Mouse (Mus musculus): ENCODE results near the gene Zfp597. TPM values are rescaled to one million over a fixed set of nuclear protein-coding genes. Genes with fewer than 3 reads are reported as not detected.
A peak's percentile ranks its signal among the peaks of the same experiment; 100 is the strongest.

Gene Zfp597
- polyA plus RNA-seq, 1 experiment from 2014 or later = 5.4 TPM

DNA sequence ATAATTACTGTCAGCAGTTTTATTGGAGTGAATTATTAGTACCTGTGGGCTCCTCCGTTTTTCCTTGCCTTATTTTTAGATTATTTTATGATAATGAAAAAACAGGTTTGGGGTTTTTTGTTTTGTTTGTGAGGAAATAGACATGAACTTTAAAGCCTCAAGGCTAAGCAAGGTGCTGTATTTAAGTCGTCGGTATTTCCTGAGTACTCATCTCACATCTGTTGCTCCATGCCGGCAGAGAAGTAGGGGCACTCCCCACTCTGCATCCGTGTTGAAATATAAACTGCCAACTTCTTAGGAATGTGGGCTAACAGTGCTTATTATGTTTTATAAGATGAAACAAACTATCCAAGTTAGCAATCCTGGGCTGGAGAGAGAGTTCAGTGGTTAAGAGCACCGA lies 11.7 kb upstream of the Zfp597 start:
- H3K36me3 ChIP-seq = peaks cover 51% of the 10 kb centered on the region
- H3K27ac ChIP-seq = no peak overlapping the region
- no peaks in the 10 kb centered on the region for H3K27me3 ChIP-seq
- no peak overlapping the region for H3K4me3 ChIP-seq (replicated peaks)
- no peak overlapping the region for H3K9ac ChIP-seq
- H3K9me3 ChIP-seq (replicated peaks) = no peaks in the 10 kb centered on the region
- ATAC-seq (replicated peaks; ENCODE audit: low FRiP score) = no peak
- H3K4me2 ChIP-seq = no peak overlapping the region
- WGBS = 77% methylated on average over 6 of the region's 6 CpGs
- 0 out of 2 replicates have a peak, but pooled peaks cover 5% of the 10 kb centered on the region for H3K4me1 ChIP-seq

DNA sequence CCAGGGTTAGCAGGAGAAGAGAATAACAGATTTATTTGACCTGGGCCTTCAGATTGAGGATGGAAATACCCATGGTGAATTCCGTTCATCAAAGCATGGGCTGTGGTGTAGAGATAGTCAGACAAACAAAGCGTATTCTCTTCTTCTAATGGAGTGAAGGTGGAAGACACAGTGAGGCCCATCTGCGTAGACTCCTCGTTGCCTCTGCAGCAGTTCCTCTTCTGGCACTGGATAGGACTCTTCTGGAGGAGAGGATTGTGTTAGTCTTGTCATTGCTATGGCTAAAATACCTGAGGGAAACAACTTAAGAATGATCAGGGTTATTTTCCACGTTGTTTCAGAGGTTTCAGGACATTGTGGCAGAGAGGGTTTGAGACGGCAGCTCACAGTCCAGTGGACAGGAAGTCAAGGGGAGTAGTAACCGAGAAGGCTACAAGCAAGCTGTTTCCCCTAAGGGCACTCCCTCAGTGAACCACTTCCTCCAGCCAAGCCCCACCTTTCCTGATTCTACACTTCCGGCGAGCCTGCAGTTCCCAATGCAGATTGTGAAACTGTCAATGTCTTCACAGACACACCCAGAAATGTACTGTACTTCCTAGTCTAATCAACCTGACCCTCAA lies 10.9 kb upstream of the Zfp597 start:
- WGBS = 66% methylated on average over 9 of the region's 9 CpGs
- Histone ChIP-seq H3K9ac (no peak overlapping the region), H3K27ac (peak overlapping the region; percentile 49), H3K9me3 (replicated peaks) (no peaks in the 10 kb centered on the region), H3K27me3 (no peaks in the 10 kb centered on the region), H3K4me1 (0 out of 2 replicates have a peak, but pooled peaks cover 5% of the 10 kb centered on the region), H3K4me3 (replicated peaks) (no peak overlapping the region), H3K4me2 (no peak overlapping the region), H3K36me3 (peaks cover 43% of the 10 kb centered on the region)
- ATAC-seq (replicated peaks; ENCODE audit: low FRiP score) = no peak; the same call in 1 of the 2 replicates

DNA sequence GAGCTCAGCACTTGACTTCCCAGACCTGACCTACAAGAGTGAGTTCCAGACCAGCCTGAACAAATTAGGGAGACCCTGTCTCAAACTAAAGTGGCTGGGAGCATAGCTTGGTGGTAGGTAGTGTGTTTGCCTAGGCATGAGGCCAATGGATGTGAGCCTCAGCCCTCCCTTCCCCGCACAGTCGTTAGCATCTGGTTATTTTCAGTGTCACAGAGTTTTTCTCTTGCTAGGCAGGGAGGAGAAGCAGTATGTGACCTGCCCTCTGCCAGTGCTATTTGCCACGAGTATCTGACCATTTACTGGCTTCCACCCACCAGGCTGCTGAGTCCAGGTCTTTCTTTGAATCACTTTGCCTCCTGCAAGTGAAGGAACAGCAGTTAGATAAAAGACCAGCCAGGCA lies 9.4 kb upstream of the Zfp597 start:
- H3K36me3 ChIP-seq = peaks cover 28% of the 10 kb centered on the region
- no peaks in the 10 kb centered on the region for H3K27me3 ChIP-seq
- 0 out of 2 replicates have a peak, but pooled peaks cover 5% of the 10 kb centered on the region for H3K4me1 ChIP-seq
- ATAC-seq (replicated peaks; ENCODE audit: low FRiP score) = no peak
- no peak overlapping the region for H3K4me2 ChIP-seq
- H3K9me3 ChIP-seq (replicated peaks) = no peaks in the 10 kb centered on the region
- H3K27ac ChIP-seq = no peak overlapping the region
- WGBS = 49% methylated on average over 3 of the region's 3 CpGs
- H3K9ac ChIP-seq = no peak overlapping the region
- H3K4me3 ChIP-seq (replicated peaks) = no peak overlapping the region

DNA sequence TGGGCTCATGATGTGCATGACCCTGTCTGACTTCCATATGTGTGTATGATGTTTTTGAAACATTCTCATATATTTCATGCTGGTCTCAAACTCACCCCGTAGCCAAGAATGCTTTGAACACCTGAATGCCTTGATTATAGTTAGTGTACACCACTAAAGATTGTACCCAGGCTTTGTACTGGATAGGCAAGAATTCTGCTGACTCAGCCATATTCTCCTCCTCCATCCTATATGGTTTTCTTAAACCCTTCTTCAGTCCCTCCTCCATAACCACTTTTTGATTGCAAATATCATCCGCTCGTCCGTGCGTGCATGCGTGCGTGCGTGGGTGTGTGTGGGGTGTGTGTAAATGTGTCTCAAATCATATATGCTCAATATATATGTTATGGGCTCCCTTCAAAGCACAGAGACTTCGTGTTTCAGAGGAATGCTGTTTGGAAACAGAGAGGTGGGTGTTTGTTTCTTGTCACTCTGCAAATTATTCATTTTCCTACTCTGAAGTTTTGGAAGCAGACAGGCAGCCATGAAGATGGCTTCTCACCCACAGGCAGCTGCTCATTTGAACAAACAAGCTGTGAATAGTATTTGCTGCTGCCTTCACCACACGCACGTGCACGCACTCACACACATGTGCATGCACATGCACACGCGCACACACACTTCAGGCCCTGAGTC lies 7.4 kb upstream of the Zfp597 start:
- no peak overlapping the region for H3K4me3 ChIP-seq (replicated peaks)
- peaks cover 9% of the 10 kb centered on the region; the same call in 1 of the 2 replicates for H3K36me3 ChIP-seq
- H3K9ac ChIP-seq = no peak overlapping the region
- no peak overlapping the region for H3K27ac ChIP-seq
- ATAC-seq (replicated peaks; ENCODE audit: low FRiP score) = no peak
- no peaks in the 10 kb centered on the region for H3K27me3 ChIP-seq
- WGBS = 89% methylated on average over 14 of the region's 14 CpGs
- no peak overlapping the region for H3K4me2 ChIP-seq
- 0 out of 2 replicates have a peak, but pooled peaks cover 5% of the 10 kb centered on the region for H3K4me1 ChIP-seq
- no peaks in the 10 kb centered on the region for H3K9me3 ChIP-seq (replicated peaks)

DNA sequence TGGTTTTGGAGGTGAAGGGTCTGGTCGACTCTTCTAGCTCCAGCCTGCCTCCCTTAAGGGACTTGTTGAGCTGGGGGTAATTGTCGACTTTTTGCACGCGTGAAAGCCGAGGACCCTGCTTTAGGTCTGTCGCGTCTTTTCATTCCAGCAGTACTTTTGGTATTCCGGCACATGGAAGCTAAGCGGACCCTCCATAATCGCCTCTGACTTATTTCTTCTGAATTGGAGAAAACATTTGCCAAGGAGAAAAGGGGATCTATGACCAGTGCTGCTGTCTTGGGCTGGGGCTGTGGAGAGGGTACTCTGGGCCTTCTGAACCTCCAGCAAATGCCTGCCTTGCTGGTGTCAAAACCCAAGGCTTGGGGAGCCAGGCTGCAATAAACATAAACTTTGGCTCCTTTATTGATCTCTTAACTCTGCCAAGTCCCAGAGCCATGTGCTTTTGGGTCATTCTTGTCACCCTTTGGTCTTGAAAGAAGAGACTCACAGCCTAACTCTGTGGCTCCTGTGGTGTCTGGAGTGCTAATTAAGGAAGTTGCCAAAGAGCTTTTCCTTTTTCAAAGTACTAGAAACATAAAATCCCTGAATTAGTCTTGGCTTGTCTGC lies 807 bp upstream of the Zfp597 start:
- peak overlapping the region; percentile 89 for H3K4me3 ChIP-seq (replicated peaks)
- H3K4me1 ChIP-seq = peaks cover 12% of the 10 kb centered on the region
- H3K9ac ChIP-seq = peak overlapping the region; percentile 86
- no peak; the same call in 1 of the 2 replicates for ATAC-seq (replicated peaks; ENCODE audit: low FRiP score)
- peaks cover 8% of the 10 kb centered on the region; the same call in 1 of the 2 replicates for H3K36me3 ChIP-seq
- peak overlapping the region; percentile 97 for H3K27ac ChIP-seq
- H3K27me3 ChIP-seq = no peaks in the 10 kb centered on the region
- no peaks in the 10 kb centered on the region for H3K9me3 ChIP-seq (replicated peaks)
- H3K4me2 ChIP-seq = peak overlapping the region; percentile 68
- 4% methylated on average over 10 of the region's 10 CpGs for WGBS

DNA sequence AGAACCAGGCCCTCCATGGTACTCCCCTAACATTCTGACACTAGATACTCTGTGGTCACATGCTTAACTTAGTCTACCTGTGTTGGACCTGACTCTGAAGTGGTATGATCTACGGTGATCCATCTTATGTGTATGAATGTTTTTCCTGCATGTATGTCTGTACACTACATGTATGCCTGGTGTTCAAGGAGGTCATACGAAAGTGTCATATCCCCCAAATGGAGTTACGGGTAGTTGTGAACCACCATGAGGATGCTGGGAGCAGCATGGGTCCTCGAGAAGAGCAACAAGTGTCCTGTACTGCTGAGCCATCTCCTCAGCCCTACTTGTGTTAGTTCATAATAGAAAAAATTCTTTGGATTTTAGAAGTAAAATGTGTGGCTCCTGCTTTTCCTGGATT lies 8.0 kb downstream of the Zfp597 start:
- WGBS = 95% methylated on average over 4 of the region's 4 CpGs
- Histone ChIP-seq H3K4me3 (replicated peaks) (no peak overlapping the region), H3K9me3 (replicated peaks) (no peaks in the 10 kb centered on the region), H3K27me3 (no peaks in the 10 kb centered on the region), H3K36me3 (peaks cover 13% of the 10 kb centered on the region), H3K9ac (no peak overlapping the region), H3K4me1 (peaks cover 16% of the 10 kb centered on the region), H3K27ac (no peak overlapping the region), H3K4me2 (no peak overlapping the region)
- no peak for ATAC-seq (replicated peaks; ENCODE audit: low FRiP score)

DNA sequence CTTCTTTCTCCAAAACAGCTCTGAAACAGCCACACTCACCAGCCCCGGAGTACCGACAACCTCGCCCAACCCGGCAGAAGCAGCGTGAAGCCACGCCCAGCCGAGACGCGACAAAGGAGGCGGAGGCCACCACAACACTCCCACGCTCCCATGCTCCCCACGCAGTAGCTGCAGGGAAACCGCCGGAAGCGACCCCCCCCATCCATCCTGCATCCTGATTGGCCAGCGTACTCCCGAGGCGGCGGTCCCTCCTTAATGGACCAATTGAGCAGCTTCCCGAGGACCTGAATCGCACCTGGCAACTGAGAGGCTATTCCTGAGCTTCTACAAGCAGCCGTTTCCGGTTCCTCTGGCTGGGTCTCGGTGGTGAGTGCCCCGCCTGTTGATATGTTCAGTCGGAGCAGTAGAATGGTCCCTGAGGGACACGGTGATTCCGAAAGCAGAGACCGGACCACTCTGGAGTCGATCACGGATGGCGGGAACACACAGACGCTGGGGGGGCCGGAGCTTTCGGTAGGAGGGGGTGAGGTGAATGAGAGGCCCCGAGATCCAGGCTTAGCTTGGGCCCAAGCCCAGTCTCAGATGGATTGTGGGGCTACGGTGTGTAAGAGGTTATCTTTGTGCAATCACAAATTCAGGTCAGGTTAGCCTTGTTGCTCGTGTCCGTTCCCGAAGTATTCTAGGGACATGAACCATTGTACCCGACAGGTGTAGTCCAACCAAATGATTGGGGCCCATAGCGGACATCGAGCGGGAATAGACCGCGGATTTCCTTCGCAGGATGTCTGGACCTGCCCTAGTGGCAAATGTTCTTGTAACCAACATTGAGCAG lies 11.9 kb downstream of the Zfp597 start, which contains the start of gene Naa60:
TSS of gene Naa60 (plus strand) at position 160 of the 832 bp plus-strand sequence.
- no peaks in the 10 kb centered on the region for H3K27me3 ChIP-seq
- peaks cover 15% of the 10 kb centered on the region for H3K36me3 ChIP-seq
- peak; percentile 98 for ATAC-seq (replicated peaks; ENCODE audit: low FRiP score)
- H3K4me2 ChIP-seq = peak within 1 kb of the TSS; percentile 90
- H3K4me1 ChIP-seq = peaks cover 20% of the 10 kb centered on the region
- 3% methylated on average over 47 of the region's 47 CpGs for WGBS
- H3K4me3 ChIP-seq (replicated peaks) = peak within 1 kb of the TSS; percentile 68
- H3K9me3 ChIP-seq (replicated peaks) = no peaks in the 10 kb centered on the region
- H3K27ac ChIP-seq = peak within 1 kb of the TSS; percentile 75
- peak within 1 kb of the TSS; percentile 61 for H3K9ac ChIP-seq

DNA sequence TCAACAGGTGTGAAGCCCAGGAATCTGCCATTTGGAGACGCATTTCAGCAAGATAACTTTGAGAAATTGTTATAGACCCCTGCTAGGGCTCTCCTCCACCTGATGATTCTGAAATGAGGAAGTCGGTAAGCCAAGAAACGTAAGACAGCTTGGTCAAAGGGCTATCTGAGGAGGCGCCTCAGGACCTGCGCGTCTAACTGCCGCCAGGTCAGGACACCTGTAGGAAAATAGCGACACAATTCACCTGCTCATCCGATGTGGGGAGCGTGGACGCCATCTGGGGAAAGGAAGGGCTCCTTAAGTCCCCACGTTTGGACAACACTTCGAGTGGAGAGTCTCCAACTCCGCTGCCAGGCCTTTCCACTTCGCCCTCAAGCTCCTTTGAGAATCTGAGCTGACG lies 12.5 kb downstream of the Zfp597 start:
- Histone ChIP-seq H3K4me2 (peak overlapping the region; percentile 90), H3K9ac (peak overlapping the region; percentile 61), H3K27me3 (no peaks in the 10 kb centered on the region), H3K4me1 (peaks cover 20% of the 10 kb centered on the region), H3K4me3 (replicated peaks) (peak overlapping the region; percentile 68), H3K9me3 (replicated peaks) (no peaks in the 10 kb centered on the region), H3K27ac (peak overlapping the region; percentile 75), H3K36me3 (peaks cover 21% of the 10 kb centered on the region)
- ATAC-seq (replicated peaks; ENCODE audit: low FRiP score) = peak; percentile 31
- 2% methylated on average over 16 of the region's 16 CpGs for WGBS

DNA sequence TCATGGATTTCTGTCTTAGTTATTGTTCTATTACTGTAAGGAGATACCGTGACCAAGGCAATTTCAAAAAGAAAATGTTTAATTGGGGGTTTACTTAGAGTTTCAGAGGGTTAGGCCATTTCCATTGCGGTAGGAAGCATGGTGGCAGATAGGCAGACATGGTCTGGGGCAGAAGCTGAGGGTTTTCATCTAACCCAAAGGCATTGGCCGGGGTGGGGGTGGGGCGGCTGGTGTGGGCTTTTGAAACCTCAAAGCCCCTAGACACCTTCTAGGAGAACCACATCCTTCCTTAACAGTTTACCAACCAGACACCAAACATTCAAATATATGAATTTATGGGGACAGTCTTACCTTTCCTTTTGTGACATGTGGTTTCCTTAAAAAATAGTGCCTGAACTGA lies 25.1 kb downstream of the Zfp597 start:
- no peaks in the 10 kb centered on the region for H3K27me3 ChIP-seq
- no peak for ATAC-seq (replicated peaks; ENCODE audit: low FRiP score)
- H3K4me2 ChIP-seq = no peak overlapping the region
- H3K9me3 ChIP-seq (replicated peaks) = no peaks in the 10 kb centered on the region
- H3K4me3 ChIP-seq (replicated peaks) = no peak overlapping the region
- 90% methylated on average over 4 of the region's 4 CpGs for WGBS
- peaks cover 6% of the 10 kb centered on the region for H3K4me1 ChIP-seq
- H3K36me3 ChIP-seq = peaks cover 28% of the 10 kb centered on the region
- H3K27ac ChIP-seq = no peak overlapping the region
- no peak overlapping the region for H3K9ac ChIP-seq

DNA sequence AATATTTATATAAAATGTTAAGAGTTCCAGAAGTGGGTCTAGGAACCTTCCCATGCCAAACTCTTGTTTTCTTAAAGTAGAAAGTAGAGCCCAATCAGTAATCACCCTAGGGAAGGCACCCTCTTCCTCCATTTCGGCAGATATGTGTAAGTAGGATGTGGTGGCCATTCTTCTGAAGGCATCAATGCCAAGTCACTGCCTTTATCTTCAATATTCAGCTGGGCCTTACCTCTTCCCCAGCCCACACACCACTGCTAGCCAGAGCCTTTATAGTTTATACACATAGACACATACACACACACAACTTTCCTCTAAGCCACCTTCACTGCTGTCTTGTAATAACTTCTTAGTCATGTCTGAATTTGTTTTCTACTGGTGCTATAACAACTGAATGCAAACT lies 28.6 kb downstream of the Zfp597 start:
- H3K27ac ChIP-seq = no peak overlapping the region
- H3K27me3 ChIP-seq = no peaks in the 10 kb centered on the region
- ATAC-seq (replicated peaks; ENCODE audit: low FRiP score) = no peak
- H3K4me2 ChIP-seq = no peak overlapping the region
- peaks cover 8% of the 10 kb centered on the region for H3K36me3 ChIP-seq
- H3K4me1 ChIP-seq = peaks cover 10% of the 10 kb centered on the region
- no peaks in the 10 kb centered on the region for H3K9me3 ChIP-seq (replicated peaks)
- H3K9ac ChIP-seq = no peak overlapping the region
- 86% methylated on average over 1 of the region's 1 CpGs for WGBS
- H3K4me3 ChIP-seq (replicated peaks) = no peak overlapping the region

DNA sequence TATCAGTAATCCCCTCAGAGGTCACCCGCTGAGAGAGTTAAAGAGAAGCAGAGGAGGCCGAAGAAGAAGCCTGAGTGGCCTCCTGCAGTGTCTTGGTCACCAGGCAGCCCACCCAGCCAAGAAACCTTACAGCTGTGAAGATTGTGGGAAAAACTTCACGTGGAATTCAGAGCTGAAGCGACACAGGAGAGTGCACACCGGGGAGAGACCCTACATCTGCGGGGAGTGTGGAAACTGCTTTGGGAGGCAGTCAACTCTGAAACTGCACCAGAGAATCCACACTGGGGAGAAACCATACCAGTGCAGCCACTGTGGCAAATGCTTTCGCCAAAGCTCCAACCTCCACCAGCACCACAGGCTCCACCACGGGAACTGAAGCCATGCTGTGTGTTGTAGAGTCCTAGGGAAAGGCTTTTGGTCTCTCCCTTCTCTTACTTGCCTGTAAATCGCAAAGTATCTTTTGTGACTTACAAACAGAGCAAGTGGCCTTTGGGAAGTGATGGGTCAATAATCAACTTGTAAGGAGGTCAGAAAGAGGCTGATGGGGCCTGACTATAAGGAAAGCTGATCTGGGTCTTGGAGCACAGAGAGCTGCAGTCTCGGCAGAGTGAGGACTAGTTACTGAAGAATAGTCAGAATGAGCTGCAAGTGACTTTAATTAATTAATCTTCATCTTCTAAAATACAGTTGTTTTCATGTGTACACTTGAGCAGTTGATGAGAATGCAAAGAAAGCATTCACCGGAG lies 29.8 kb downstream of the Zfp597 start:
- 0 out of 2 replicates have a peak overlapping the region, but pooled peaks have one; percentile 14 for H3K4me2 ChIP-seq
- peak; percentile 70 for ATAC-seq (replicated peaks; ENCODE audit: low FRiP score)
- WGBS = 41% methylated on average over 11 of the region's 11 CpGs

More for the DNA sequence above, 29.8 kb downstream of the Zfp597 start:
- no peak overlapping the region for H3K9ac ChIP-seq
- peak overlapping the region; percentile 82 for H3K27ac ChIP-seq
- no peak overlapping the region for H3K4me3 ChIP-seq (replicated peaks)
- H3K4me1 ChIP-seq = peaks cover 10% of the 10 kb centered on the region
- H3K36me3 ChIP-seq = no peaks in the 10 kb centered on the region
- no peaks in the 10 kb centered on the region for H3K27me3 ChIP-seq
- H3K9me3 ChIP-seq (replicated peaks) = no peaks in the 10 kb centered on the region
